Mouse (Mus musculus) heart, embryonic 12.5 days (tissue): ENCODE data around the gene Dgat2. TPM values are rescaled to one million over a fixed set of nuclear protein-coding genes. Genes with fewer than 3 reads are reported as not detected.

Source experiments
- ATAC-seq: fragments of 200-750 bp; cut with Nextera tagmentation; 2 replicates; pipeline ENCODE4 v1.8.0; 2017; ENCODE audit warnings: moderate TSS enrichment, moderate library complexity; ENCODE audit not compliant: insufficient number of reproducible peaks, low FRiP score
- H3K27ac ChIP-seq: fragments of 300-500 bp; sonication (generic); 2 replicates; pipeline ENCODE4 v1.5.1; 2016; ENCODE audit warnings: mild to moderate bottlenecking, moderate library complexity; ENCODE audit not compliant: poor library complexity, severe bottlenecking
- H3K27me3 ChIP-seq: fragments of 300-500 bp; sonication (generic); replicated peaks from 2 replicates; pipeline ENCODE4 v1.6.1; 2016; ENCODE audit warnings: mild to moderate bottlenecking, moderate library complexity
- H3K36me3 ChIP-seq: fragments of 300-500 bp; sonication (generic); 2 replicates; pipeline ENCODE4 v1.6.1; 2016; ENCODE audit warnings: mild to moderate bottlenecking, moderate library complexity
- H3K4me1 ChIP-seq: fragments of 300-500 bp; sonication (generic); replicated peaks from 2 replicates; pipeline ENCODE4 v1.6.1; 2016; ENCODE audit warnings: mild to moderate bottlenecking
- H3K4me2 ChIP-seq: fragments of 300-500 bp; sonication (generic); 2 replicates; pipeline ENCODE4 v1.6.1; 2016; ENCODE audit warnings: mild to moderate bottlenecking, moderate library complexity
- H3K4me3 ChIP-seq: fragments of 300-500 bp; sonication (generic); 2 replicates; pipeline ENCODE4 v1.5.1; 2016; ENCODE audit warnings: mild to moderate bottlenecking
- H3K9ac ChIP-seq: fragments of 300-500 bp; sonication (generic); 2 replicates; pipeline ENCODE4 v1.6.1; 2016; ENCODE audit warnings: mild to moderate bottlenecking, moderate library complexity
- H3K9me3 ChIP-seq: fragments of 300-500 bp; sonication (generic); replicated peaks from 2 replicates; pipeline ENCODE4 v1.6.1; 2016; ENCODE audit warnings: mild to moderate bottlenecking, moderate library complexity
- WGBS: fragments of 180-500 bp; shearing (Covaris S2); methylation state at CpG from one replicate; pipeline ENCODE4 v1.1.7; 2016; 5-methylcytosine and 5-hydroxymethylcytosine counted together
- polyA plus RNA-seq: library from polyadenylated mRNA; unstranded; fragments of >200 nt; fragmentation: Nextera tagmentation; extraction: Ambion mirVana; gene quantifications from 2 replicates; pipeline ENCODE4 v1.2.1, GENCODE M21; 2016

The Dgat2 gene
- polyA plus RNA-seq, 1 experiment from 2014 or later: 10.3 TPM

DNA sequence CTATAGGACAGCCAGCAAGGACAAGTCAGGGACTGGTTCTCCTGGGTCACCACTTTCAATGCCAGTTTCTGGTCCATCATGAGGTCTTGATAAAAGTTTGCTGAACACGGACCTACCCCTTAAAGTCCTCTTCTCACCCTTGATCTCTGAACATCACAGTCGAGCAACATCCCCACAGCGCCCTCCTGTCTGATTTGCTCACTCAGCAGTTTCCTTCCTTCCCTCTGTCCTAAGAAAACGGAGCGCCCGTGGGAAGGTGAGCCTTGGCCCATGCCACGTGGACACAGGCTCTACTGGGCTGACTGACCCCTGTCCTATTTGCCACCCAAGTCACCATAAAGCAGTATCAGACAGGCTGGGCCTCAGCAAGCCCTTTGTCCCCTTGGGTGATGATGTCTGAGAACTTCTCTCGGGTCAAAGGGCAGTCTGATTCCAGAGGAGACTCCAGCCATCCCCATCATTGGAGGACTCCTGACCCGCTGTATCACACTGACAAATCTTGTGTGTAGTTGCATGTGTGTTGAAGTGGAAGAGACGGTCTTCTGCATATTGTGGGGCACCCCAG lies 32.2 kb upstream of the Dgat2 start:
- H3K36me3 ChIP-seq: no peaks in the 10 kb centered on the region
- H3K27me3 ChIP-seq: no peaks in the 10 kb centered on the region
- 86% methylated on average over 10 of the region's 10 CpGs for WGBS
- ATAC-seq: no peak
- H3K9ac ChIP-seq: no peak overlapping the region
- no peak overlapping the region for H3K4me2 ChIP-seq
- H3K4me1 ChIP-seq: peaks cover 36% of the 10 kb centered on the region
- no peak overlapping the region for H3K4me3 ChIP-seq
- H3K27ac ChIP-seq: no peak overlapping the region
- no peaks in the 10 kb centered on the region for H3K9me3 ChIP-seq

DNA sequence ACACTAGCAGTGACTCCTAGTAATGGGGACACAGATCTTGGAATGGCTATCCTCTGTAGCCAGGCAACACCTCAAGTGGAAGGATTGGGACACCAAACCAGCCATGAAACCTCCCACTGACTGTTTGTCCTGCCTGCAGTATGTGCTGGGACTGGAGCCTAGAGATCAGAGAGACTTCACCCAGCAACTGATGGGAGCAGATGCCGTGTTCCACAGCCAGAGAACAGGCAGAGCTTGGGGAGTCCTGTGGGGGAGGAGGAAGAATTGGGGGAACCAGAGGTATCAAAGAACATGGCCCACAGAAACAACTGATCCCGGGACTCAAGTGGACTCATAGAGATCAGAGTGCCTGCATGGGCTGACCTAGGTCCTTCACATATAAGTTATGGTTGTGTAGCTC lies 31.2 kb upstream of the Dgat2 start:
- ATAC-seq: no peak
- H3K4me3 ChIP-seq: no peak overlapping the region
- H3K27me3 ChIP-seq: no peaks in the 10 kb centered on the region
- no peaks in the 10 kb centered on the region for H3K36me3 ChIP-seq
- no peak overlapping the region for H3K4me2 ChIP-seq
- H3K27ac ChIP-seq: no peak overlapping the region
- H3K9me3 ChIP-seq: no peaks in the 10 kb centered on the region
- H3K4me1 ChIP-seq: peaks cover 40% of the 10 kb centered on the region
- no peak overlapping the region for H3K9ac ChIP-seq
- 73% methylated on average over 2 of the region's 2 CpGs for WGBS

DNA sequence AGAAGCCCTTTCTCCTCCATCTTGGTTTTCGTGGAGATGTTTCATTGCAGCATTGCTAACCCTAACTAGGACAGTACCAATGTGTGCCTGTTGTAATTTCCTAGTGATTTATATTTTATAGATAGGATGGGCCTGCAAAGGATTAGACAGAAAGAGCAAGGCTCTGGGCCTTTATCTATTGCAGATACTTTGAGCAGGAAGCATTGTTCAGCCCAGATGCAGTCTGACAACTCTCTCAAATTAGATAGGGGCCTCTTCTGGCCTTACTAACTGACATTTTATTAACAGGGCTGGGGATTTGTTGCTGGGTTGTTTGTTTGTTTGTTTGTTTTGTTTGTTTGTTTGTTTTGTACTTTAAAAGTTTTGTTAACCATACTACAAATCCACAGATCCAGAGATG lies 30.5 kb upstream of the Dgat2 start:
- no peak overlapping the region for H3K27ac ChIP-seq
- peaks cover 41% of the 10 kb centered on the region for H3K4me1 ChIP-seq
- H3K27me3 ChIP-seq: no peaks in the 10 kb centered on the region
- 89% methylated on average over 1 of the region's 1 CpGs for WGBS
- no peaks in the 10 kb centered on the region for H3K36me3 ChIP-seq
- no peak overlapping the region for H3K4me3 ChIP-seq
- H3K4me2 ChIP-seq: no peak overlapping the region
- no peaks in the 10 kb centered on the region for H3K9me3 ChIP-seq
- no peak for ATAC-seq
- H3K9ac ChIP-seq: no peak overlapping the region

DNA sequence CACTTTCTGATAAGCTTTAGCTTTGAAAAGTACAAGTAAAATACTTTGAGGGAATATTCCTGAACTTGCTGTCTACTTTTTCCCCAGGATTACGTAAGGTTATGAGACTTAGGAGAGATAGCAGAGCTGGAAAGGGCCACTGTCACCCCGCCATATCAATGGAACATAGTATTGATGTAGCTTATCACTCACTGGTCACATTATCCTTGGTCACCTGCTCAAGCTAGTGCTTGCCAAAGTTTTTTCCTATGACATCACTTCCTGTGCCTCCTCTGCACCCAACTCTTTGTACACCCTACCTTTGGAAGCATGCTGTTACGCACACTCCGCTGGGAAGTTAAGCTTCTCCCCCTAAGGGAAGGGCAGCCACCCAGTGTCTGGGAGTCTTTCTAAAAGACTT lies 26.2 kb upstream of the Dgat2 start:
- Histone ChIP-seq H3K4me2 (no peak overlapping the region), H3K27ac (no peak overlapping the region), H3K4me1 (peaks cover 6% of the 10 kb centered on the region), H3K9ac (no peak overlapping the region), H3K9me3 (no peaks in the 10 kb centered on the region), H3K36me3 (no peaks in the 10 kb centered on the region), H3K4me3 (no peak overlapping the region), H3K27me3 (no peaks in the 10 kb centered on the region)
- WGBS: 69% methylated on average over 4 of the region's 4 CpGs
- ATAC-seq: no peak

DNA sequence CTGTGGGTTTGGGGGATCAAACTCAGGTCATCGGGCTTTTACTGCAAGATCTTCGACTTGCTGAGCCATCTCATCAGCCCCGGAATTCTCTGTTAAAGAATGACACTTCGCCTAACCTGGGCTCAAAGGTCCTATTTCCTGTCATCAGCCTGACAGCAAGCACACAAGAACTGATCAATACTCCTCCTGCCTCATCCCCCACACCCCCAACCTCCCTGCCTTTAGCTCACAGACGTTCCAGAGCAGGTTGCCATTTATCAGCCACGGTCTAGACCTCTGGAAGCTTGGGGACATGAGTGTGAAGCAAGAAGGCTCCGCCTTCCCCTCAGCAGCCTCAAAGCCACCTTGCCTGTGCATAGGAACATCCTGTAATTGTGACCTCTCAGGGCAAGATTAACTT lies 23.8 kb upstream of the Dgat2 start:
- Histone ChIP-seq H3K4me3 (no peak overlapping the region), H3K4me2 (no peak overlapping the region), H3K27ac (no peak overlapping the region), H3K4me1 (peaks cover 18% of the 10 kb centered on the region), H3K36me3 (no peaks in the 10 kb centered on the region), H3K9ac (no peak overlapping the region), H3K27me3 (no peaks in the 10 kb centered on the region), H3K9me3 (no peaks in the 10 kb centered on the region)
- ATAC-seq: no peak
- 68% methylated on average over 7 of the region's 7 CpGs for WGBS

DNA sequence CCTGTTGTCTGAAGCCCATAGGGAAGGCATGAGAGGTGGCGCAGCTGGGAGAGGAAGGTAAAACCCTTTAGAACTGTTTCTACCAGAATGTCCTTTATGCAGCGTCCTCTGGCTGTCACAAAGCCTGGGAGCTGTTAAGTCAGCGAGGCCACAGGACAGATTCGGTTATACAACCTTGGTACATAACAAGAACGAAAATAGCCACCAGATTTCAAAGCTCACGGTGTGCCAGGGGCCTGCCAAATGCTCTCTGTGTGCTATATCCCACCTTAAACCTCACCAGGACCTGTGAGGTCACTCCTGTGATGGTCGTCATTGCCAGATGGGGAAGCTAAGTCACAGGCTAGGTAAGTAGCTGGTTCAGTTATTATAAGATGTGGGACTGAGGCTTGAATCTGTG lies 19.6 kb upstream of the Dgat2 start:
- peak overlapping the region; percentile 41; the same call in 1 of the 2 replicates for H3K27ac ChIP-seq
- ATAC-seq: 0 out of 2 replicates have a peak, but pooled peaks have one; percentile 22
- 60% methylated on average over 7 of the region's 7 CpGs for WGBS

DNA sequence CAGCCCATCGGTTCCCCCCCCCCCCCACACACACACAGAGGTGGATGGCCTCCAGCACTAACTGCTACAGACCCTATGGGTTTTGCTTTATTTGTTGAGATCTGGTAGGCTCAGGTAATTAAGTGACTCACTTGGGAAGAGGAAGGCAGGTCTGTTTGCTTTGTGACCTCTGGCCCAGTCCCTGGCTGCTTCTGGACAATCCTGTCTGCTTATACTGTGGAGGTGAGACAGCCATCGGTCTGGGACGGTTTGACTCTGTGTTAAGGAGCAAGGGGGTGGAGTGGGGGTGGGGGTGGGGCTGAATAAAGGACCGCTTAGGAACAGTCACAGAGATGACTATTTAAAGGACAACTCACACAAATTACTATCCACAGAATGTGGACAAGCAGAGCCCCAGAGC lies 17.8 kb upstream of the Dgat2 start:
- H3K4me2 ChIP-seq: no peak overlapping the region
- 33% methylated on average over 4 of the region's 4 CpGs for WGBS
- peaks cover 21% of the 10 kb centered on the region for H3K4me1 ChIP-seq
- no peaks in the 10 kb centered on the region for H3K9me3 ChIP-seq
- no peak overlapping the region for H3K27ac ChIP-seq
- no peaks in the 10 kb centered on the region for H3K36me3 ChIP-seq
- no peak for ATAC-seq
- no peak overlapping the region for H3K9ac ChIP-seq
- no peaks in the 10 kb centered on the region for H3K27me3 ChIP-seq
- no peak overlapping the region for H3K4me3 ChIP-seq

More for the DNA sequence above, 19.6 kb upstream of the Dgat2 start:
- no peaks in the 10 kb centered on the region for H3K27me3 ChIP-seq
- H3K4me1 ChIP-seq: peaks cover 21% of the 10 kb centered on the region
- H3K4me3 ChIP-seq: no peak overlapping the region
- H3K9ac ChIP-seq: no peak overlapping the region
- H3K4me2 ChIP-seq: no peak overlapping the region
- H3K36me3 ChIP-seq: no peaks in the 10 kb centered on the region
- no peaks in the 10 kb centered on the region for H3K9me3 ChIP-seq

DNA sequence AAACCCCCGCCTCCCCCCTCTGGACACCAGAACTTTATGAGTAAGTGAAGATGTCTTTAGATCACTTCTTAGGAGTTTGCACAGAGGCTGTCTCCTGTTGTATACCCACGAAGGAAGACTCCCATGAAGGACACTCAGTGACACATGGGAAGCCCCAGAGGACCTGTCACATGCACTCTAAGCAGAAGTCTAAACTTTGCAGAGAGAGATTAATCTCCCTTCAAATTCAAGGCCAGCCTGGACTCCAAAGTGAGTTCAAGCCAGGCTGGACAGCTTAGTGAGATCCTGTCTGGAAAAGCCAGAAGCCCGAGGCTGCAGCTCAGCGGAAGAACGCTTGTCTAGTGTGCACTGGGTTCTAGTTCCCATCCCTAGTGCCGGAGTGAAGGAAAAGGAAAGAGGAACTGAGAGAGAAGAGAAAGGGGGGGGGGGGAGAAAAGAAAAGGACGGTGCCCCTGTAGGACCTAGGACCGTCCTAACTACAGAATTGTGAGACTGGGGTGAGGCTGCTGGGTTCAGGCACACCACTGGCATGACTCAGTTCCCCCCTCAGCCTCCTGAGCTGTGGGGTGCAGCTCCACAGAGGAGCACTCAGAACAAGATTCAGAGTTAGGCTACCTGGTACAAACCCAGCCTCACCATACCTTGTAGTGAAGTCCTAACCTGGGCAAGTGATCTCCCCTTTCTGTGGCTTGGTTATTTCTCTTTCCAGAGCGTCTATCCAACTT lies 17.1 kb upstream of the Dgat2 start:
- WGBS: 80% methylated on average over 9 of the region's 9 CpGs
- no peak for ATAC-seq

DNA sequence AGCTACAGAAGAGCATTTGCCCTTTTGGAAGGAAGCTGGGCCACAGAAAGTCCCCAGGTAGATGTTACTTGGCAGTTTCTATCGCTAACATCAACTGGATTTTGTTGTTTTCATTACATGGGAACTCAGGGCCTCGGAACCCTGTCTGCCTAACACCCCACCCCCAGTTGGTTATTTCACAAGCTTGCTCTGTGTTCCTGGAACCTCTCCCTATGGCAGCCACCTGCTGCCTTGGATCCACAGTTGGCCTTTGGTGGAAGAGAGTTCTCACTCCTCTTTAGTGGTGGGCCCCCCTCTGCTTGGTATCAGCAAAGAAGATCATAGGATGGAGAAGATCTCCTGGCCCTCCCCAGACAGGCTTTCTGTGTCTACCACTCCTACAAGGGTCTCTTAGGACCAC lies 16.3 kb upstream of the Dgat2 start:
- no peak for ATAC-seq
- Histone ChIP-seq H3K27ac (no peak overlapping the region), H3K4me2 (no peak overlapping the region), H3K4me1 (peaks cover 21% of the 10 kb centered on the region), H3K36me3 (no peaks in the 10 kb centered on the region), H3K9me3 (no peaks in the 10 kb centered on the region), H3K27me3 (no peaks in the 10 kb centered on the region), H3K9ac (no peak overlapping the region), H3K4me3 (no peak overlapping the region)
- WGBS: 95% methylated on average over 2 of the region's 2 CpGs

More for the DNA sequence above, 17.1 kb upstream of the Dgat2 start:
- no peaks in the 10 kb centered on the region for H3K36me3 ChIP-seq
- H3K9ac ChIP-seq: no peak overlapping the region
- no peak overlapping the region for H3K4me2 ChIP-seq
- peaks cover 21% of the 10 kb centered on the region for H3K4me1 ChIP-seq
- H3K9me3 ChIP-seq: no peaks in the 10 kb centered on the region
- no peak overlapping the region for H3K4me3 ChIP-seq
- no peaks in the 10 kb centered on the region for H3K27me3 ChIP-seq
- no peak overlapping the region for H3K27ac ChIP-seq

DNA sequence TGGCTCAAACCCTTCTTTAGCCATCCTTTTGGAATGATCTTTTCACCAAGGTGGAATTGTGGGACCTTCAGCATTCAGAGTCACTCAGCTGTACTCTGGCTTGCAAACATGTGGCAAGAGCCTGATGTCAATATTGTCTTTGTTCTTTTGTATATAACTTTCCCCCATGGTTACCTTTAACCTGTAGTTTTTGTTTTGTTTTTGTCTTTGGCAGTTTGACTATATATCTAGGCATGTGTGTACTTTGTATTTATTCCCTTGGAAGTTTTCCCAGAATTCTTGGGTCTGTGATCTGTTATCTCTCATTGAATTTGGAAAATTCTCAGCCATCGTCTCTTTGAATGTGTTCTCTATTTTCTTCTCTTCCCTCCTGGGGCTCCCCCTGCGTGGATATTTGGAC lies 12.0 kb upstream of the Dgat2 start:
- 59% methylated on average over 2 of the region's 2 CpGs for WGBS
- Histone ChIP-seq H3K4me1 (no peaks in the 10 kb centered on the region), H3K4me2 (no peak overlapping the region), H3K4me3 (no peak overlapping the region), H3K36me3 (no peaks in the 10 kb centered on the region), H3K9me3 (no peaks in the 10 kb centered on the region), H3K9ac (no peak overlapping the region), H3K27ac (no peak overlapping the region), H3K27me3 (0 out of 2 replicates have a peak, but pooled peaks cover 6% of the 10 kb centered on the region)
- ATAC-seq: no peak

DNA sequence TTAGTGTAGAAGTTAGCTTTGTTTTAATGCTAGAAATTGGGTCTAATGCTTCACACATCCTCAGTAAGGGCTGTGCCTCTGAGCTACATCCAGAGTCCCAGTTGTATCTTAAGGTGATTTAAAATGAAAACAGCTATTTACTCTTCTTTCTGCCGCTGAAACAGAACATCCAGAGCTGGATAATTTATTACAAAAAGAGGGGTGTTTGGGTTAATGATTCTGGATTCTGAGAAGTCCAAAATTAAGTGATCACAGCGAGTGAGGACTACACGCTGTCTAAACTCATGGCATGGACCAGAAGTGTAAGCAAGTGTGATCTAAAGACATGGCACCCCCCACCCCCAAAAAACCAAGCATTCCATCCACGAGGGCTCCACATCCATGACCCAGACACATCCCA lies 11.4 kb upstream of the Dgat2 start:
- Histone ChIP-seq H3K4me2 (no peak overlapping the region), H3K9me3 (no peaks in the 10 kb centered on the region), H3K9ac (no peak overlapping the region), H3K4me1 (no peaks in the 10 kb centered on the region), H3K36me3 (no peaks in the 10 kb centered on the region), H3K27ac (no peak overlapping the region), H3K4me3 (no peak overlapping the region), H3K27me3 (0 out of 2 replicates have a peak, but pooled peaks cover 6% of the 10 kb centered on the region)
- ATAC-seq: no peak
- 77% methylated on average over 4 of the region's 4 CpGs for WGBS

DNA sequence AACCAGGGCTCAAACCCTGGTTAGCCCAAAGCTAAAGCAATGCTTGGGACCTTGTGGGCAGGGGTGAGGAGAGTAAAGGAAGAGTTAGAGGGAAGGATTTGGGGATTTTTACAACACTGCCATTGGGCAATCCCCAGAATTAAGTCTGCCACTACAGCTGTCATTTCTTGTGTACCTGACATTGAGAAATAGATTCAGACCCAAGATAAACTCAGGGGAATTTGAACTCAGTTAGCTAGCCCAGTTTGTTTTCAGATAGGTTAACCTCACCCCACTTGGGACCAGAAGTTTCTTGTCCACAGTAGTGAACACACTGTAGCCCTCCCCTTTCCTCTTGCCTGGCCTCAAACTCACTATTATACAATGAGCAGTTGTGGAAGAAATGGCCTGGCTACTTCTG lies 8.9 kb upstream of the Dgat2 start:
- Histone ChIP-seq H3K4me3 (no peak overlapping the region), H3K4me2 (no peak overlapping the region), H3K9me3 (no peaks in the 10 kb centered on the region), H3K4me1 (no peaks in the 10 kb centered on the region), H3K27ac (no peak overlapping the region), H3K27me3 (0 out of 2 replicates have a peak, but pooled peaks cover 16% of the 10 kb centered on the region), H3K9ac (no peak overlapping the region), H3K36me3 (no peaks in the 10 kb centered on the region)
- ATAC-seq: no peak
